Mouse (Mus musculus) thymus, postnatal 10 days (tissue): Measurements from ENCODE around the gene Nck2.

Source experiments
- DNase-seq, 2 experiments: peaks; one replicate each; pipeline ENCODE4 v3.0.0; 2021; ENCODE audit warnings: low spot score in 2 of 2

The Nck2 gene

DNA sequence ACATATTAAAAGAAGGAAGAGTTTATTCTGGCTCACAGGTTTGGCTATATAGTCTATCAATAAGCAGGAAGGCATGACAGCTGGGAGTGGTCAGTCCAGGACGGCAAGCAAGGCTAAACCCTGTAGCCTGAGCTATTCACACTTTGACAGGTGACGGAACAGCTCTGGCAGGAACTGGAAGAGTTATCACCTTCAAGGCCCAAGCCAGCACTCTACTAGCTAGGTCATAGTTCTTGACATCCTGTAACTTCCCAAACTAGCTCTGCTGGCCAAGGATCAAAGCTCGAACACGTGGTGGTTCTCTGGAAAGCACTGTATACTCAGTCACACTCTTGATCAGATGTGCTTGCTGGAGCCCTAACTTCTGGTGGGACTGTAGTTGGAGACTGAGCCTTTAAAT lies 10.5 kb upstream of the Nck2 start:
- no peak for DNase-seq

- no peak for DNase-seq
Measured at GRCm38 (mm10) chr1:43436554-43436953, 7.8 kb upstream of the Nck2 start.

GRCm38 (mm10) chr1:43439261-43439660 lies 5.1 kb upstream of the Nck2 start:
- DNase-seq = no peak

GRCm38 (mm10) chr1:43442568-43442967 lies 1.8 kb upstream of the Nck2 start:
- DNase-seq = no peak

- peak; percentile 85 to 88 for DNase-seq
Measured at GRCm38 (mm10) chr1:43445170-43446088, 1.1 kb downstream of the Nck2 start.

DNA sequence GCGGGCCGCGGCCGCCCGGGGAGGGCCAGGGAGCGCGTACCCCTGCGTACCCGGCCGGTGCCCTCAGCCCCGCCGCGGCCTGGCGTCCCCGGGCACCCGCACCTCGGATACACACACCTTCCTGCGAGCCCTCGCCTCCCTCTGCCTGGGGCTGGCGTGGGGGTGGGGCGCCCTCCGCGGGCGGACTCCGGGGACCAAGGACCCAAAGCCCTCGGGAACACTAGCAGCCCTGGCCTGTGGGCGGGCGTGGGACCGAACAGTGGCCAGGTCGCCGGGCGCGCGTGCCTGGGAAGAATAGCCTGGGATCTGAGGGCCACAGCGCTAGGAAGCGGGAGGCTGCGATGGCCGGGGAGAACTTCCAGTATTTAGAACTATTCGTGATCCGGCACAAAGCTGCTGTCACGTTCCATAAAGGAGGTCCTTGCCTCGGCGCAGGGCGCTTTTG lies 1.7 kb downstream of the Nck2 start:
- peak; percentile 70 to 71 for DNase-seq

GRCm38 (mm10) chr1:43446731-43447601 lies 2.6 kb downstream of the Nck2 start:
- peak in 1 of 2 experiments; percentile 49 for DNase-seq

GRCm38 (mm10) chr1:43447602-43448287 lies 3.4 kb downstream of the Nck2 start:
- DNase-seq = no peak

GRCm38 (mm10) chr1:43450811-43451210 lies 6.4 kb downstream of the Nck2 start:
- DNase-seq = no peak

- DNase-seq = no peak
Measured at GRCm38 (mm10) chr1:43453683-43454082, 9.3 kb downstream of the Nck2 start.

GRCm38 (mm10) chr1:43454741-43455140 lies 10.4 kb downstream of the Nck2 start:
- DNase-seq = no peak

GRCm38 (mm10) chr1:43455196-43455595 lies 10.8 kb downstream of the Nck2 start:
- DNase-seq = no peak

DNA sequence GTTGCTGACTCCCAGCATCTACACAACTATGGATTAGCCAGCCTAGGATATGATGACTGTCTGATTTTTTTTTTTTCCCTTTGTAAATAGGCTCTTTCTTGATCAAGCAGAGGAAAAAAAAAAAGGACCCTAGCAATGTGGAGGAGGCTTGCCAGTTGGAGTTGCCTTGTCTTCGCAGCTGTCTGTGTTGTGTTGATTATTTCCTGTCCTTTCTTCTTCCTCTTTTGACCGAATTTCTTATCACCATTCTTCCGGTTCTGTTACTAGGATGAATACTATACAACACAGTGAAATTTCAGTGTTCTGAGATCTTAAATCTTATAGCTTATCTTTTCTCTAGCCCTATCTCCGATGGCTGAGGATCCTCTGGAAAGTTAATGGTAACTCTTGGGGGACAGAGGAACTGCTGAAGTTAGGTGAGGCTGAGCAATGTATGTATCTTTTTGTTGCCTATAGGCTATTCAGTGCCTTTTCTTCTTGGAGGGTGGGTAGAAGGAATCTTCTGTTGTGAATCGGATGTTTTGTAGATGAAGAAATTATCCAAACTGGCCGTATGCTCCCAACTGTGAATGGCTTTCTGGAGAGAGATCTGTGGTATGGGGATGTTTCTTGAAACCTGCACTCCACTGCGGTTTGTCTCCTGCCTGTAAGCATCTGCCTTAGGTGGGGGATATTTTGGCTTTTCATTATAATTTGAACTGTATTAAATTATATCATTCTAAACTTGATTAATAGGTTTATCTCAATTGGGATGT lies 12.8 kb downstream of the Nck2 start:
- no peak for DNase-seq

DNA sequence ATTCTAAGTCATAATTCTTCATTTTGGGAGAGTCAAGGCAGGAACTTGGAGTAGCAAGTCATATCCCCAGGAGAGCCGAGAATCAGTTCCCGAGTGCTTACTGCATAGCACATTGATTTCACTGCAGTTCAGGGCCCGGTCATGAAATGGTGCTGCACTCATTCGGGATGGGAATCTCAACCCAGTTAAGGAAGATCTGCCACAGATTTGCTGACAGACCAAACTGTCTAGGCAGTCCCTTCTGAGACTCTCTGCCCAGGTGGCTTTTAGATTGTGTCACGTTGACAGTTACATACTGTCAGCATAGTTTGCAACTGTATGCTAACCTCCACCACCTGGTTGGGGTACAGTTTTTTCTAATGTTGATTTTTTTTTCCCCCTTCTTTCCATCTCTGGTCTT lies 16.1 kb downstream of the Nck2 start:
- DNase-seq = peak in 1 of 2 experiments; percentile 51

DNA sequence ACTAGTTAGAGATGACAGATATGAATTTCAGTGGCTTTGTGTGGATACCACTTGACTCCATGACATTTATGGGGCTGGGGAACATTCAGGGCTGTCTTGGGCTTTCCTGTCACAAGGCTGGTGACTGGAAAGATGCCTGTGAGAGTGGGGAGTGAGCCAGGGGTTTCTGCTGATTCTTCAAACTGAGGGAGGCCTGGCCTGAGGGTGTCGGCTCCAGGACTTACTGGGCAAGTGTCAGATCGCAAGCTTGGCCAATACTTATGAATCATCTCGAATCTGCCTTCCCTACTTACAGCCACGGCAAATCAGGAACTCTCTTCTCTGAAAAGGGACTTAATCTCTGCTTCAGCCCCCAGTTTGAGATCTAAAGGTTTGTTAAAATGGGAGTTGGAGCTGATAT lies 18.3 kb downstream of the Nck2 start:
- DNase-seq = no peak

- DNase-seq = no peak
Measured at GRCm38 (mm10) chr1:43463941-43464682, 19.7 kb downstream of the Nck2 start.

DNA sequence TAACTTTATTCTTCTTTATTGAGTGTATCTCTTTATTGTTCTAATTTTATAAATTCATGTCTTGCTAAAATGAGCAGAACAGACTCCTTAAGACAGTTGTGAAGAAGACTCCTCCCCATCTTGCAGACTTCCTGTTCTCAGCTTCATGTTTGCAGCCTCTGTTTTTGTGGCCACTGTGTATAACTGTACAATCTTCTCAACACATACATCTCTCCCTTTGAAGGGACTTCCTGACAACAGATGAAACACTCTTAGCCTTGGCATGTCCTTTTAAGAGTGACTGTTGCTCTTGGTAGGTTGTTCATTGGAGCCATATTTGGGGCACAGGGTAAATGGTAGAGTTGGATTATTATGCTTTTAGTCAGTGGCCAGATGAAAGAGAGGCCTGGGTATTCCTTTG lies 20.6 kb downstream of the Nck2 start:
- DNase-seq = peak in 1 of 2 experiments; percentile 50

- no peak for DNase-seq
Measured at GRCm38 (mm10) chr1:43465957-43466624, 21.7 kb downstream of the Nck2 start.

DNA sequence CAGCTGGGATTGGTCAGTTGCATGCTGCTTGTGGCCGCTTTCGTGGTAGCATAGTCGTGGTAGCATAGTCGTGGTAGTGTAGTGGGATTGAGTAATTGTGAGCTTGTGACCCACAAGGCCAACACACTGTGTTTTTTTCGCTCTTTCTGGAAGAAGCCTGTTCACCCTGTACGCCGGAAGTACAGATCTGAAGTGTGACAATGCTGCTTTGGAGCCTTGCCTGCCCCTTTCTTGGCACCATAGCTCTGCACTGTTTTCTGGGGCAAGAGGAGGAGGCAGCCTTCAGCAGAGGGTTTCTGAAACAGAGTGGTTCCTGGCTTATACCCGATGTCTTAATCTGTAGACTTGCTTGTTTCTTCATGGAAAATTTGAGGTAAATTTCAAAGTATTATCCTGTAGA lies 23.3 kb downstream of the Nck2 start:
- peak; percentile 58 to 62 for DNase-seq

DNA sequence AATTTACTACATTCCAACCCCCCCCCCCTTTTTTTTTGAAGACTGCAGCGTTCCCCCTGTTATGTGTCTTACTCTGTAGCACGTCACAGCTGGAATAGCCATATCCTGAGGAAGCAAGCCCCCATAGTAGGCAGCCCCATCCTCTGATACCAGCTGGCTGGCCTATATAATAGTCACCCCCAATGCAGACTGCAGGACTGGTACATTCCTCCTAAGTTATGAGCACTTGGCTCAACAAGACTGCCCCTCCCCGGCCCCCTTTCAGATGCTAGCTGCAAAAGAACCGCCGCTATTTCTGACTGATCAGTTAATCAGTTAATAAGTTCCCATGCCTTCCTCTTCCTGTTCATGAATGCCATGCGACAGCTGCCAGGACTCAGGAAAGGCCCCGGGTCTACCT lies 23.8 kb downstream of the Nck2 start:
- peak; percentile 34 to 48 for DNase-seq
